Mouse (Mus musculus) neural tube, embryonic 15.5 days (tissue): ENCODE data around the gene Ccdc78. TPM values are rescaled to one million over a fixed set of nuclear protein-coding genes. Genes with fewer than 3 reads are reported as not detected.

Experiments
- ATAC-seq: fragments of 200-750 bp; cut with Nextera tagmentation; 2 replicates; pipeline ENCODE4 v1.8.0; 2017; ENCODE audit warnings: mild to moderate bottlenecking, moderate TSS enrichment, moderate library complexity; ENCODE audit not compliant: low FRiP score
- H3K27ac ChIP-seq: fragments of 300-500 bp; sonication (generic); replicated peaks from 2 replicates; pipeline ENCODE4 v1.5.1; 2015; ENCODE audit warnings: mild to moderate bottlenecking, inconsistent platforms
- H3K27me3 ChIP-seq: fragments of 300-500 bp; sonication (generic); replicated peaks from 2 replicates; pipeline ENCODE4 v1.6.1; 2015; ENCODE audit warnings: inconsistent platforms
- H3K36me3 ChIP-seq: fragments of 300-500 bp; sonication (generic); 2 replicates; pipeline ENCODE4 v1.6.1; 2015; ENCODE audit warnings: inconsistent platforms
- H3K4me1 ChIP-seq: fragments of 300-500 bp; sonication (generic); 2 replicates; pipeline ENCODE4 v1.6.1; 2015; ENCODE audit warnings: inconsistent platforms
- H3K4me2 ChIP-seq: fragments of 300-500 bp; sonication (generic); 2 replicates; pipeline ENCODE4 v1.6.1; 2015; ENCODE audit warnings: inconsistent platforms, mild to moderate bottlenecking, moderate library complexity
- H3K4me3 ChIP-seq: fragments of 300-500 bp; sonication (generic); replicated peaks from 2 replicates; pipeline ENCODE4 v1.5.1; 2015; ENCODE audit warnings: mild to moderate bottlenecking, inconsistent platforms
- H3K9ac ChIP-seq: fragments of 300-500 bp; sonication (generic); replicated peaks from 2 replicates; pipeline ENCODE4 v1.6.1; 2015; ENCODE audit warnings: mild to moderate bottlenecking, inconsistent platforms
- H3K9me3 ChIP-seq: fragments of 300-500 bp; sonication (generic); replicated peaks from 2 replicates; pipeline ENCODE4 v1.6.1; 2016; ENCODE audit warnings: inconsistent platforms
- WGBS: fragments of 180-500 bp; shearing (Covaris S2); methylation state at CpG from one replicate; pipeline ENCODE4 v1.1.7; 2015; ENCODE audit warnings: mixed read lengths; 5-methylcytosine and 5-hydroxymethylcytosine counted together
- microRNA-seq: library from miRNA; unstranded; fragments of <30 nt; microRNA quantifications from one replicate; pipeline ENCODE4, GENCODE M21; 2017
- polyA plus RNA-seq: library from polyadenylated mRNA; unstranded; fragments of >200 nt; fragmentation: Nextera tagmentation; extraction: Ambion mirVana; gene quantifications from 2 replicates; pipeline ENCODE4 v1.2.1, GENCODE M21; 2015

Gene Ccdc78
- polyA plus RNA-seq, 1 experiment from 2014 or later, result 0.41 TPM

DNA sequence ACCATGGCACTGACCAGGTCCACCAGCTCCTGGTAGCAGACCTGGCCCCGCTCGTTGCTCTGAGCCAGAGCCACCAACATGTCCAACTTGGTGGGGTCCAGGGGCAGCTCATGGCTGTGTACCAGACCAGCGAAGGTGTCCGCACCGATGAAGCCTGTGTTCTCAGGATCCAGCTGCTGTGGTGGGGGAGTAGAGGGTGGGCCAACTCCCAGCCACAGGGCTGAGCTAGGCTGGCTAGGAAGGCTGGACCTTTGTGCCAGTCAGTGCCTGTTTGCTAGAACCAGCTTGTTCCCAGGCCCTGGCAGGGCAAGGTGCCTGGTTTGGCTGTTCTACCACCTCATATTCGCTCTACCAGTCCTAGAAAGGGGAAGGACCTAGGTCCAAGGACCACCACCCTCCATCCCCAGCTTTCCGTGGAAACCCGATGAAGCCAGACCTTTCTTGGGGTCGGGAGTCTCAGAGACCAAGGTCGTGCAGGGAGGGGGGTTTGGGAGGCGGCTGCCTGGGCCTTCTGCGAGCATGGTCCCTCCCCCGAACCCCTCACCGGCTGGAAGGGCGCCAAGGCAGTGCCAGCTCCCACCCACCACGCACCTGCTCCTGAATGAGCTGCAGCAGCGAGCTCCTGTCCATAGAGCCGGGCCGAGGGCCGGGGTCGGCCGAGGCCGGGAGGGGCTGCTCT lies 50.2 kb downstream of the Ccdc78 start:
- Histone ChIP-seq H3K27ac (peak overlapping the region; percentile 88), H3K36me3 (peaks cover 44% of the 10 kb centered on the region), H3K4me2 (peak overlapping the region; percentile 98), H3K27me3 (no peaks in the 10 kb centered on the region), H3K9me3 (no peaks in the 10 kb centered on the region), H3K4me3 (peak overlapping the region; percentile 58), H3K9ac (peak overlapping the region; percentile 92), H3K4me1 (peaks cover 65% of the 10 kb centered on the region)
- WGBS, result 19% methylated on average over 23 of the region's 23 CpGs
- ATAC-seq, result no peak

GRCm38 (mm10) chr17:25837076-25837410 lies 50.7 kb downstream of the Ccdc78 start, which contains the start of gene Rhbdl1:
Gene Rhbdl1, minus strand, starts transcription at chr17:25837295.
- WGBS, result under 1% methylated on average over 29 of the region's 29 CpGs
- Histone ChIP-seq H3K36me3 (peaks cover 46% of the 10 kb centered on the region), H3K4me2 (peak within 1 kb of the TSS; percentile 98), H3K27me3 (no peaks in the 10 kb centered on the region), H3K27ac (peak within 1 kb of the TSS; percentile 88), H3K4me1 (peaks cover 60% of the 10 kb centered on the region), H3K9me3 (no peaks in the 10 kb centered on the region), H3K4me3 (peak within 1 kb of the TSS; percentile 58), H3K9ac (peak within 1 kb of the TSS; percentile 92)
- peak; percentile 48 for ATAC-seq

- H3K4me1 ChIP-seq, result peaks cover 58% of the 10 kb centered on the region
- H3K27ac ChIP-seq, result peak overlapping the region; percentile 88
- H3K4me3 ChIP-seq, result peak overlapping the region; percentile 58
- no peaks in the 10 kb centered on the region for H3K27me3 ChIP-seq
- H3K36me3 ChIP-seq, result peaks cover 50% of the 10 kb centered on the region
- H3K9me3 ChIP-seq, result no peaks in the 10 kb centered on the region
- no peak for ATAC-seq
- 17% methylated on average over 3 of the region's 3 CpGs for WGBS
- H3K9ac ChIP-seq, result peak overlapping the region; percentile 92
- H3K4me2 ChIP-seq, result peak overlapping the region; percentile 98
Observed at GRCm38 (mm10) chr17:25837533-25837932, 51.2 kb downstream of the Ccdc78 start.

DNA sequence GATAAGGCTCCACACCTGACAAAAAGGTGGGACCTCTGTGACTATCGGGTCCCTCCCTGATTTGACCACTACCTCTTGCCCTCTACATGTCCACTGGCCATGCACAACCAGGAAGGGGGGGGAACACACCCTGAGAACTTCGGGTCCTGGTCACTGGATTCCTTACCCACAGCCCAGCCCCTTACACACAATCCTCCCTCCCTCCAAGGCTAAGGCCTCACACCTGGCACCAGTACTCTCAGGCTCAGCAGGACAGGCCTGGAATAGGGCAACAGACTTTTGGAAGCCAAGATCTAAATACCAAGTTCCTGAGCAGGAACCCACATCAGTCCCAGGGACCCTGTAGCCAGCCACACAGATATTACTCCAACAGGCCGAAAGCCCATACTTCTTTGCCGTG lies 52.5 kb downstream of the Ccdc78 start:
- H3K9ac ChIP-seq, result no peak overlapping the region
- no peaks in the 10 kb centered on the region for H3K27me3 ChIP-seq
- no peaks in the 10 kb centered on the region for H3K9me3 ChIP-seq
- no peak overlapping the region for H3K4me2 ChIP-seq
- peaks cover 53% of the 10 kb centered on the region for H3K36me3 ChIP-seq
- H3K4me3 ChIP-seq, result no peak overlapping the region
- 90% methylated on average over 4 of the region's 4 CpGs for WGBS
- peaks cover 63% of the 10 kb centered on the region for H3K4me1 ChIP-seq
- H3K27ac ChIP-seq, result no peak overlapping the region
- no peak for ATAC-seq

DNA sequence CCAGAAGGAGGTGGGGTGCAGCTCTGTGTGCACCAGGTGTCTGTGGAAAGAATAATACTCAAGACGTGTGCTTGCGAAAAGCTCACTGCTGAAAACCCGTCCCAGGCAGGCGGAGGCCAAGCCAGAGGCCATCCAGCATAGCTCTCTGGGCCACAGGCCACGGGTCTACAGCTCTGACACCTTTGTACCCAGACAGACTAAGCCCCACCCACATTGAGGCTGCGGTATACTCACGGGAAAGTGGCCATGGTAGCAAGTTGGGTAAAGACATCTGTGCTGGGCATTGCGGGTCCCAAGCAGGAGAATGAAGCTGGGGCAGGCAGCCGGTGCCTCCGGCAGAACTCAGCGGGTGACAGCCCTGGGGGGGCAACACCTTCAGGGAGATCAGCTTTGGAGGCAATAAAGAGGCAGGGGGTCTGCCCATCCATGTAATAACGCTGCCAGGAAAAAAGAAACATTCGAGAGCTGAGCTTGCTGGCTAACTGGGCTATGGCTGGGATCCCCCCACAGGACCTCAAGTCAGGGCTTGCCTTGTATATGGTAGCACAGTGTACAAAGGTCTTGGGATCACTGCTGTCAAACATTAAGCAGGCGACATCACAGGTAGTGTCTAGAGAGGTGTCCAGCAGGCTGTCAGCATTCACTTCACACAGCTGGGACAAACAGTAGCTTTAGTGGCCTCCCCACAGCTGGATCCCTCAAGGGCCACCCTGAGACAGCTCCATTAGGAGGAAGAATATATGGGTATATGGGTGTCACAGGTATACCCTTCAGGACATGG lies 53.3 kb downstream of the Ccdc78 start:
- no peak for ATAC-seq
- Histone ChIP-seq H3K9me3 (no peaks in the 10 kb centered on the region), H3K27ac (no peak overlapping the region), H3K4me3 (no peak overlapping the region), H3K4me1 (peaks cover 58% of the 10 kb centered on the region), H3K4me2 (no peak overlapping the region), H3K9ac (no peak overlapping the region), H3K36me3 (peaks cover 53% of the 10 kb centered on the region), H3K27me3 (no peaks in the 10 kb centered on the region)
- WGBS, result 82% methylated on average over 14 of the region's 14 CpGs

Small RNAs within 50 kb of the gene (microRNA-seq; reads per million reads assigned to microRNA genes)
- gene Gm25083 (not detected), gene Mir3082 (not detected), gene Mir6966 (not detected)

Other genes with a start within 250 kb of the Ccdc78 start
- gene Sox8, start 215.9 kb upstream of the Ccdc78 start, polyA plus RNA-seq, result 16.0 and 16.9 TPM in 2 replicates
- gene Lmf1, start 207.5 kb upstream of the Ccdc78 start, polyA plus RNA-seq, result 26.2 and 26.9 TPM in 2 replicates
- gene Gng13, start 69.4 kb upstream of the Ccdc78 start, polyA plus RNA-seq, result 8.0 and 8.3 TPM in 2 replicates
- 5.8 and 10.1 TPM in 2 replicates for gene Chtf18, start 59.2 kb upstream of the Ccdc78 start, polyA plus RNA-seq
- gene Rpusd1, start 58.9 kb upstream of the Ccdc78 start, polyA plus RNA-seq, result 29.3 and 30.3 TPM in 2 replicates
- gene Mslnl, start 50.5 kb upstream of the Ccdc78 start, polyA plus RNA-seq, result not detected in 2 replicates
- gene Msln, start 32.2 kb upstream of the Ccdc78 start, polyA plus RNA-seq, result 1.4 and 2.0 TPM in 2 replicates
- gene Narfl, start 12.8 kb upstream of the Ccdc78 start, polyA plus RNA-seq, result 26.6 and 30.6 TPM in 2 replicates
- gene Haghl, start 907 bp upstream of the Ccdc78 start, polyA plus RNA-seq, result 137 and 153 TPM in 2 replicates
- 94.0 and 94.1 TPM in 2 replicates for gene Fam173a, start 6.3 kb downstream of the Ccdc78 start, polyA plus RNA-seq
- gene AC134908.4, start 9.1 kb downstream of the Ccdc78 start, polyA plus RNA-seq, result 3.1 TPM in 1 of 2 replicates, not detected in the other
- gene Metrn, start 10.6 kb downstream of the Ccdc78 start, polyA plus RNA-seq, result 72.7 and 75.2 TPM in 2 replicates
- gene Fbxl16, start 22.5 kb downstream of the Ccdc78 start, polyA plus RNA-seq, result 31.3 and 40.9 TPM in 2 replicates
- gene Wdr24, start 37.0 kb downstream of the Ccdc78 start, polyA plus RNA-seq, result 26.5 and 29.9 TPM in 2 replicates
- 48.5 and 49.8 TPM in 2 replicates for gene Jmjd8, start 42.3 kb downstream of the Ccdc78 start, polyA plus RNA-seq
- gene Stub1, start 46.8 kb downstream of the Ccdc78 start, polyA plus RNA-seq, result 380 TPM in 2 replicates
- 45.9 and 56.9 TPM in 2 replicates for gene Rhbdl1, start 50.7 kb downstream of the Ccdc78 start, polyA plus RNA-seq
- gene Gm20683, start 55.2 kb downstream of the Ccdc78 start, polyA plus RNA-seq, result 11.6 and 14.6 TPM in 2 replicates
- 17.8 and 23.0 TPM in 2 replicates for gene Rhot2, start 58.3 kb downstream of the Ccdc78 start, polyA plus RNA-seq
- gene Wdr90, start 74.9 kb downstream of the Ccdc78 start, polyA plus RNA-seq, result 15.5 and 18.1 TPM in 2 replicates
- 30.3 and 30.7 TPM in 2 replicates for gene Mcrip2, start 82.2 kb downstream of the Ccdc78 start, polyA plus RNA-seq
- gene Mettl26, start 88.5 kb downstream of the Ccdc78 start, polyA plus RNA-seq, result 64.9 and 65.4 TPM in 2 replicates
- 0.47 and 0.52 TPM in 2 replicates for gene Wfikkn1, start 94.3 kb downstream of the Ccdc78 start, polyA plus RNA-seq
- gene Rab40c, start 133.1 kb downstream of the Ccdc78 start, polyA plus RNA-seq, result 46.2 and 50.5 TPM in 2 replicates
- gene Pigq, start 158.4 kb downstream of the Ccdc78 start, polyA plus RNA-seq, result 71.9 and 78.2 TPM in 2 replicates
- not detected in 2 replicates for gene Nhlrc4, start 158.4 kb downstream of the Ccdc78 start, polyA plus RNA-seq
- 0.24 TPM in 1 of 2 replicates, not detected in the other for gene A930017K11Rik, start 166.0 kb downstream of the Ccdc78 start, polyA plus RNA-seq
- 20.1 and 22.5 TPM in 2 replicates for gene Capn15, start 199.2 kb downstream of the Ccdc78 start, polyA plus RNA-seq